Mouse (Mus musculus) heart, postnatal 0 days (tissue): ENCODE data around the gene Piga. TPM values are rescaled to one million over a fixed set of nuclear protein-coding genes. Genes with fewer than 3 reads are reported as not detected.

Experiments
- ATAC-seq: fragments of 200-750 bp; cut with Nextera tagmentation; 2 replicates; pipeline ENCODE4 v1.8.0; 2017; ENCODE audit warnings: low read depth, moderate number of reproducible peaks, moderate library complexity; ENCODE audit not compliant: insufficient read depth
- DNase-seq: peaks from one replicate; pipeline ENCODE4 v3.0.0-alpha.2; 2016; ENCODE audit warnings: low spot score
- H3K27ac ChIP-seq: fragments of 300-500 bp; sonication (generic); 2 replicates; pipeline ENCODE4 v1.5.1; 2014; ENCODE audit warnings: low read depth, mild to moderate bottlenecking
- H3K27me3 ChIP-seq: fragments of 300-500 bp; sonication (generic); 2 replicates; pipeline ENCODE4 v1.6.1; 2014; ENCODE audit warnings: low read length, mixed read lengths; ENCODE audit not compliant: control insufficient read depth, insufficient read depth
- H3K36me3 ChIP-seq: fragments of 300-500 bp; sonication (generic); replicated peaks from 2 replicates; pipeline ENCODE4 v1.6.1; 2014; ENCODE audit warnings: low read length, mixed read lengths; ENCODE audit not compliant: control insufficient read depth, insufficient read depth
- H3K4me1 ChIP-seq: fragments of 300-500 bp; sonication (generic); 2 replicates; pipeline ENCODE4 v1.6.1; 2014; ENCODE audit warnings: antibody characterized with exemption; ENCODE audit not compliant: control insufficient read depth, insufficient read depth
- H3K4me2 ChIP-seq: fragments of 300-500 bp; sonication (generic); 2 replicates; pipeline ENCODE4 v1.6.1; 2014; ENCODE audit warnings: low read depth, mild to moderate bottlenecking, low read length, moderate library complexity
- H3K4me3 ChIP-seq: fragments of 300-500 bp; sonication (generic); 2 replicates; pipeline ENCODE4 v1.5.1; 2014; ENCODE audit warnings: low read depth, low read length
- H3K9ac ChIP-seq: fragments of 300-500 bp; sonication (generic); replicated peaks from 2 replicates; pipeline ENCODE4 v1.6.1; 2014; ENCODE audit warnings: low read depth, low read length, mixed read lengths
- H3K9me3 ChIP-seq: fragments of 300-500 bp; sonication (generic); replicated peaks from 2 replicates; pipeline ENCODE4 v1.6.1; 2016; ENCODE audit warnings: low read length; ENCODE audit not compliant: control insufficient read depth
- CTCF ChIP-seq: IDR thresholded peaks from 2 replicates; pipeline ENCODE4 v1.5.1; 2016; ENCODE audit warnings: antibody characterized with exemption, control low read depth, low read depth
- EP300 ChIP-seq: IDR thresholded peaks from 2 replicates; pipeline ENCODE4 v1.6.1; 2016; ENCODE audit warnings: antibody characterized with exemption, low read depth
- WGBS: fragments of 180-500 bp; shearing (Covaris S2); extraction: QIAGEN DNeasy Blood & Tissue Kit; methylation state at CpG from one replicate; pipeline ENCODE4 v1.1.7; 2014; 5-methylcytosine and 5-hydroxymethylcytosine counted together
- polyA plus RNA-seq: library from polyadenylated mRNA; unstranded; fragments of >200 nt; fragmentation: Nextera tagmentation; extraction: Ambion mirVana; gene quantifications from 2 replicates; pipeline ENCODE4 v1.2.1, GENCODE M21; 2015
- total RNA-seq: library from RNA; depleted of rRNA; stranded (reverse); fragments of >200 nt; gene quantifications from 2 replicates; pipeline ENCODE4 v1.2.3, GENCODE M21; 2014; ENCODE audit warnings: low replicate concordance

The Piga gene
- total and polyA plus RNA-seq, 2 experiments from 2014 or later: 2.2 to 2.7 TPM

- TF ChIP-seq CTCF (no peak), EP300 (no peak)
- ATAC-seq (no peak), DNase-seq (no peak)
- Histone ChIP-seq H3K27me3 (no peaks in the 10 kb centered on the region), H3K4me1 (no peaks in the 10 kb centered on the region), H3K9ac (no peak overlapping the region), H3K36me3 (peaks cover 15% of the 10 kb centered on the region; the same call in 1 of the 2 replicates), H3K9me3 (no peaks in the 10 kb centered on the region), H3K4me2 (no peak overlapping the region), H3K4me3 (no peak overlapping the region), H3K27ac (no peak overlapping the region)
- 74% methylated on average over 1 of the region's 1 CpGs for WGBS
Measured at GRCm38 (mm10) chrX:164424821-164425220, 5.2 kb downstream of the Piga start.

GRCm38 (mm10) chrX:164427295-164427694 is 7.7 kb downstream of the Piga start:
- Histone ChIP-seq H3K9me3 (no peaks in the 10 kb centered on the region), H3K27ac (no peak overlapping the region), H3K4me1 (no peaks in the 10 kb centered on the region), H3K9ac (no peak overlapping the region), H3K36me3 (peaks cover 23% of the 10 kb centered on the region), H3K27me3 (no peaks in the 10 kb centered on the region), H3K4me2 (no peak overlapping the region), H3K4me3 (no peak overlapping the region)
- DNase-seq (no peak), ATAC-seq (no peak)
- WGBS: 87% methylated on average over 4 of the region's 4 CpGs
- no peak for TF ChIP-seq EP300

- Histone ChIP-seq H3K4me1 (no peaks in the 10 kb centered on the region), H3K27ac (no peak overlapping the region), H3K27me3 (no peaks in the 10 kb centered on the region), H3K9me3 (no peaks in the 10 kb centered on the region), H3K9ac (no peak overlapping the region), H3K4me2 (no peak overlapping the region), H3K36me3 (peaks cover 17% of the 10 kb centered on the region), H3K4me3 (no peak overlapping the region)
- ATAC-seq (no peak), DNase-seq (no peak)
- 90% methylated on average over 2 of the region's 2 CpGs for WGBS
- no peak for TF ChIP-seq EP300
- no peak for TF ChIP-seq CTCF
Measured at GRCm38 (mm10) chrX:164428224-164428623, 8.6 kb downstream of the Piga start.

- no peak overlapping the region for H3K4me3 ChIP-seq
- peaks cover 17% of the 10 kb centered on the region for H3K36me3 ChIP-seq
- TF ChIP-seq EP300 (no peak), CTCF (no peak)
- no peaks in the 10 kb centered on the region for H3K4me1 ChIP-seq
- 81% methylated on average over 6 of the region's 6 CpGs for WGBS
- no peak overlapping the region for H3K4me2 ChIP-seq
- no peak overlapping the region for H3K27ac ChIP-seq
- H3K9ac ChIP-seq: no peak overlapping the region
- ATAC-seq: no peak
- H3K27me3 ChIP-seq: no peaks in the 10 kb centered on the region
- no peak for DNase-seq
- H3K9me3 ChIP-seq: no peaks in the 10 kb centered on the region
Measured at GRCm38 (mm10) chrX:164430621-164431020, 11.0 kb downstream of the Piga start.

GRCm38 (mm10) chrX:164431133-164431532 is 11.5 kb downstream of the Piga start:
- TF ChIP-seq CTCF (no peak), EP300 (no peak)
- WGBS: 88% methylated on average over 2 of the region's 2 CpGs
- Histone ChIP-seq H3K9ac (no peak overlapping the region), H3K27ac (no peak overlapping the region), H3K27me3 (no peaks in the 10 kb centered on the region), H3K36me3 (peaks cover 17% of the 10 kb centered on the region), H3K9me3 (no peaks in the 10 kb centered on the region), H3K4me3 (no peak overlapping the region), H3K4me1 (no peaks in the 10 kb centered on the region), H3K4me2 (no peak overlapping the region)
- DNase-seq (no peak), ATAC-seq (no peak)

GRCm38 (mm10) chrX:164431541-164431940 is 12.0 kb downstream of the Piga start:
- Histone ChIP-seq H3K9me3 (no peaks in the 10 kb centered on the region), H3K27me3 (no peaks in the 10 kb centered on the region), H3K4me2 (no peak overlapping the region), H3K9ac (no peak overlapping the region), H3K36me3 (peaks cover 17% of the 10 kb centered on the region), H3K27ac (no peak overlapping the region), H3K4me1 (no peaks in the 10 kb centered on the region), H3K4me3 (no peak overlapping the region)
- DNase-seq (no peak), ATAC-seq (no peak)
- TF ChIP-seq EP300 (no peak), CTCF (no peak)
- WGBS: 80% methylated on average over 6 of the region's 6 CpGs
